Mouse (Mus musculus) heart, postnatal 0 days (tissue): Measurements from ENCODE around the gene Napepld.

Experiments
- CTCF ChIP-seq: IDR thresholded peaks from 2 replicates; pipeline ENCODE4 v1.5.1; 2016; ENCODE audit warnings: antibody characterized with exemption, control low read depth, low read depth
- EP300 ChIP-seq: IDR thresholded peaks from 2 replicates; pipeline ENCODE4 v1.6.1; 2016; ENCODE audit warnings: antibody characterized with exemption, low read depth

DNA sequence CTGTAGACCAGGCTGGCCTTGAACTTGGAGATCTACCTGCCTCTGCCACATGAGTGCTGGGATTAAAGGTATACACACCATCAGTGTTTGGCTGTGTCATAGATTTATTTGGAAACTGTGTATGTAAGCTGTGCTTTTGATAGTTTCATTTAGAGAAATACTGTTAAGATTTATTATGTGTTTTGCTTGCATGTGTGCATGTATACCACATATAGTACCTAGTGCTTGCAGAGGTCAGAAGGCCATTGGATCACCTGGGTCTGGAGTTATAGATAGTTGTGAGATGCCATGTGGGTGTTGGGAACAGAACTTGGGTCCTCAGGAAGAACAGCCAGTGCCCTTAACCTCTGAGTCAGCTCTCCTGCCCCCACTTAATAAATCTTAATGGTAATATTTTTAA lies 43.5 kb upstream of the Napepld start:
- TF ChIP-seq CTCF (no peak), EP300 (no peak)
